ENCODE assay signal across 17 mouse cellular contexts in genomic region chr7:97766406-97767166, GRCm38 (mm10). TPM values are rescaled to one million over a fixed set of nuclear protein-coding genes. Genes with fewer than 3 reads are reported as not detected.
DNase-seq lines count a peak whose midpoint lies in the region; ATAC-seq and TF ChIP-seq lines count a peak whose summit lies in the region.
"Had no signal": no experiment of that assay in that cellular context is flagged by ENCODE, and none has a peak within 500 bp of the region (broad histone marks: within the 10 kb centered on the region; RNA-seq: fewer than 3 reads in every experiment).

No protein-coding gene starts in this region.

- 54% methylated on average over 9 of the region's 9 CpGs for WGBS in liver, embryonic 12.5 days (ENCODE audit: insufficient replicate concordance)
- WGBS in liver, embryonic 11.5 days = 63% methylated on average over 9 of the region's 9 CpGs
- WGBS in intestine, postnatal 0 days = 49% methylated on average over 9 of the region's 9 CpGs
- WGBS in stomach, embryonic 16.5 days = 62% methylated on average over 9 of the region's 9 CpGs

- no peak for DNase-seq in liver, embryonic 11.5 days (ENCODE audit: low spot score)
- no peak for DNase-seq in layer of hippocampus, postnatal 25 days (ENCODE audit: extremely low spot score in 1 of 2, low spot score in 1 of 2)
- no peak for DNase-seq in ovary, postnatal 36 days (ENCODE audit: low spot score)
- no peak for DNase-seq in adrenal gland, postnatal 4 days (ENCODE audit: low spot score in 2 of 2)
- DNase-seq: cerebellum, adult 9-10 months; gastrocnemius, postnatal 14 days; right cerebral cortex, adult 18-20 months had no signal

- H3K9ac ChIP-seq in liver, embryonic 12.5 days = no peak overlapping the region
- no peak overlapping the region for H3K9ac ChIP-seq in liver, embryonic 11.5 days (ENCODE audit: low read depth, low read length)
- H3K9ac ChIP-seq in intestine, postnatal 0 days (ENCODE audit: low read depth, low read length) = no peak overlapping the region
- no peak overlapping the region for H3K9ac ChIP-seq in stomach, embryonic 16.5 days (ENCODE audit: low read length)
- H3K9ac ChIP-seq: limb, embryonic 12.5 days had no signal

- no peaks in the 10 kb centered on the region for H3K36me3 ChIP-seq in liver, embryonic 12.5 days
- no peaks in the 10 kb centered on the region for H3K36me3 ChIP-seq in liver, embryonic 11.5 days (ENCODE audit: control insufficient read depth, insufficient read depth, low read length)
- no peaks in the 10 kb centered on the region for H3K36me3 ChIP-seq in intestine, postnatal 0 days (ENCODE audit: control insufficient read depth, insufficient read depth)
- H3K36me3 ChIP-seq in stomach, embryonic 16.5 days (ENCODE audit: control insufficient read depth, insufficient read depth, low read length) = no peaks in the 10 kb centered on the region
- H3K36me3 ChIP-seq: hindbrain, embryonic 10.5 days; limb, embryonic 12.5 days had no signal

- no peak for TF ChIP-seq POLR2A in bone marrow macrophage, adult 2 months (IDR thresholded peaks at IDR 0.05; ENCODE audit: borderline replicate concordance, low read depth, low read length)

- no peaks in the 10 kb centered on the region for H3K27me3 ChIP-seq in liver, embryonic 12.5 days (replicated peaks)
- H3K27me3 ChIP-seq in liver, embryonic 11.5 days (replicated peaks; ENCODE audit: control insufficient read depth, insufficient read depth, low read length) = no peaks in the 10 kb centered on the region
- no peaks in the 10 kb centered on the region for H3K27me3 ChIP-seq in intestine, postnatal 0 days (replicated peaks; ENCODE audit: control insufficient read depth, insufficient read depth, low read length)
- H3K27me3 ChIP-seq in stomach, embryonic 16.5 days (ENCODE audit: control insufficient read depth, insufficient read depth, low read length) = no peaks in the 10 kb centered on the region
- H3K27me3 ChIP-seq: CH12.LX; limb, embryonic 12.5 days had no signal

- H3K9me3 ChIP-seq in liver, embryonic 12.5 days (replicated peaks) = no peaks in the 10 kb centered on the region
- H3K9me3 ChIP-seq in liver, embryonic 11.5 days (ENCODE audit: control insufficient read depth, low read length) = no peaks in the 10 kb centered on the region
- H3K9me3 ChIP-seq in intestine, postnatal 0 days (ENCODE audit: control insufficient read depth) = no peaks in the 10 kb centered on the region
- H3K9me3 ChIP-seq in stomach, embryonic 16.5 days (replicated peaks; ENCODE audit: control insufficient read depth, low read length) = no peaks in the 10 kb centered on the region
- H3K9me3 ChIP-seq: hindbrain, embryonic 10.5 days; limb, embryonic 12.5 days had no signal

- 0 out of 2 replicates have a peak overlapping the region, but pooled peaks have one; percentile 10 for H3K4me2 ChIP-seq in liver, embryonic 12.5 days
- H3K4me2 ChIP-seq in liver, embryonic 11.5 days = no peak overlapping the region
- peak overlapping the region; percentile 45 for H3K4me2 ChIP-seq in intestine, postnatal 0 days (replicated peaks; ENCODE audit: low read depth)
- no peak overlapping the region for H3K4me2 ChIP-seq in stomach, embryonic 16.5 days (ENCODE audit: low read depth, low read length)
- H3K4me2 ChIP-seq: limb, embryonic 12.5 days had no signal

- no peak overlapping the region for H3K27ac ChIP-seq in liver, embryonic 12.5 days
- H3K27ac ChIP-seq in liver, embryonic 11.5 days (ENCODE audit: low read depth, low read length) = no peak overlapping the region
- peak overlapping the region; percentile 97 for H3K27ac ChIP-seq in bone marrow macrophage, adult 2 months (ENCODE audit: insufficient read depth, low read depth, low read length)
- peak overlapping the region; percentile 70 for H3K27ac ChIP-seq in intestine, postnatal 0 days (ENCODE audit: low read depth, low read length)
- H3K27ac ChIP-seq in stomach, embryonic 16.5 days (ENCODE audit: low read length) = no peak overlapping the region
- H3K27ac ChIP-seq: hindbrain, embryonic 10.5 days; limb, embryonic 12.5 days had no signal

- peaks cover 22% of the 10 kb centered on the region for H3K4me1 ChIP-seq in liver, embryonic 12.5 days
- H3K4me1 ChIP-seq in liver, embryonic 11.5 days (replicated peaks; ENCODE audit: control insufficient read depth, insufficient read depth, low read length) = 0 out of 2 replicates have a peak, but pooled peaks cover 5% of the 10 kb centered on the region
- peaks cover 36% of the 10 kb centered on the region for H3K4me1 ChIP-seq in bone marrow macrophage, adult 2 months (ENCODE audit: control insufficient read depth, insufficient read depth, low read length)
- H3K4me1 ChIP-seq in intestine, postnatal 0 days (replicated peaks; ENCODE audit: control insufficient read depth, insufficient read depth, low read length) = peaks cover 6% of the 10 kb centered on the region; the same call in 1 of the 2 replicates
- H3K4me1 ChIP-seq in stomach, embryonic 16.5 days (ENCODE audit: control insufficient read depth, insufficient read depth, low read length) = no peaks in the 10 kb centered on the region
- H3K4me1 ChIP-seq: hindbrain, embryonic 10.5 days; limb, embryonic 12.5 days had no signal

- no peak overlapping the region for H3K4me3 ChIP-seq in liver, embryonic 12.5 days
- no peak overlapping the region for H3K4me3 ChIP-seq in liver, embryonic 11.5 days (ENCODE audit: low read depth, low read length)
- H3K4me3 ChIP-seq in bone marrow macrophage, adult 2 months (ENCODE audit: insufficient read depth, low read length) = peak overlapping the region; percentile 28; the same call in 1 of the 2 replicates
- no peak overlapping the region for H3K4me3 ChIP-seq in intestine, postnatal 0 days (ENCODE audit: low read depth, low read length)
- H3K4me3 ChIP-seq in stomach, embryonic 16.5 days (replicated peaks; ENCODE audit: low read length) = no peak overlapping the region
- H3K4me3 ChIP-seq: erythroblast, embryonic 14.5 days; hindbrain, embryonic 10.5 days; limb, embryonic 12.5 days had no signal

- ATAC-seq in liver, embryonic 12.5 days = no peak
- ATAC-seq in liver, embryonic 11.5 days (replicated peaks; ENCODE audit: low FRiP score) = no peak
- ATAC-seq in intestine, postnatal 0 days = peak; percentile 74
- ATAC-seq in stomach, embryonic 16.5 days (ENCODE audit: insufficient read depth, low FRiP score) = peak; percentile 73
- ATAC-seq: forebrain, embryonic 14.5 days; inflammation-experienced regulatory T-cells, adult 6 months had no signal

- no peak for TF ChIP-seq CTCF in bone marrow macrophage, adult 2 months (IDR thresholded peaks at IDR 0.05; ENCODE audit: low read depth, low read length)
- TF ChIP-seq CTCF in intestine, postnatal 0 days (IDR thresholded peaks at IDR 0.05; ENCODE audit: low read depth) = no peak

RNA-seq across cellular contexts. Expression of gene Pak1, which starts 21.8 kb away (rescaled TPM):
- 8.5 and 8.9 TPM in 2 replicates for polyA plus RNA-seq in liver, embryonic 12.5 days (2016; fragmentation: Nextera tagmentation; extraction: Ambion mirVana)
- polyA plus RNA-seq in liver, embryonic 11.5 days (2014; fragmentation: Nextera tagmentation; extraction: Ambion mirVana) = 15.2 and 15.4 TPM in 2 replicates
- polyA plus RNA-seq in bone marrow macrophage, adult 2 months (2012; ENCODE audit: insufficient read depth, insufficient read length, missing spikeins) = 90.9 and 92.7 TPM in 2 replicates
- 28.8 and 32.9 TPM in 2 replicates for polyA plus RNA-seq in intestine, postnatal 0 days (2015; fragmentation: Nextera tagmentation; extraction: Ambion mirVana)
- polyA plus RNA-seq in stomach, embryonic 16.5 days (2015; fragmentation: Nextera tagmentation; extraction: Ambion mirVana) = 25.8 and 26.0 TPM in 2 replicates
- total RNA-seq in layer of hippocampus, postnatal 25 days (2021) = 100 to 1,000 TPM; 213 to 237 TPM
- total RNA-seq in adrenal gland, postnatal 4 days (2021) = 10 to 100 TPM; 39.8 to 46.4 TPM

RNA-seq across cellular contexts. Expression of gene Aqp11, which starts 28.5 kb away (rescaled TPM):
- 12.1 and 12.8 TPM in 2 replicates for polyA plus RNA-seq in liver, embryonic 12.5 days (2016; fragmentation: Nextera tagmentation; extraction: Ambion mirVana)
- polyA plus RNA-seq in liver, embryonic 11.5 days (2014; fragmentation: Nextera tagmentation; extraction: Ambion mirVana) = 18.9 and 19.8 TPM in 2 replicates
- 1.6 TPM in 1 of 2 replicates, not detected in the other for polyA plus RNA-seq in bone marrow macrophage, adult 2 months (2012; ENCODE audit: insufficient read depth, insufficient read length, missing spikeins)
- 167 and 184 TPM in 2 replicates for polyA plus RNA-seq in intestine, postnatal 0 days (2015; fragmentation: Nextera tagmentation; extraction: Ambion mirVana)
- 17.5 and 20.7 TPM in 2 replicates for polyA plus RNA-seq in stomach, embryonic 16.5 days (2015; fragmentation: Nextera tagmentation; extraction: Ambion mirVana)
- total RNA-seq in layer of hippocampus, postnatal 25 days (2021) = 10 to 100 TPM; 39.7 to 43.8 TPM
- total RNA-seq in adrenal gland, postnatal 4 days (2021) = 10 to 100 TPM in 1 of 2 experiments, 1 to 10 TPM in 1; 8.9 to 10.3 TPM

Comparison
In these comparisons a context has a peak if more than half of its experiments do, and no peak if none do; other contexts are left out.
1. H3K4me2 ChIP-seq: peak in liver, embryonic 12.5 days (single experiment) and intestine, postnatal 0 days (single experiment); none in liver, embryonic 11.5 days (single experiment) and stomach, embryonic 16.5 days (single experiment).
2. ATAC-seq: peak in intestine, postnatal 0 days (single experiment) and stomach, embryonic 16.5 days (single experiment); none in liver, embryonic 12.5 days (single experiment) and liver, embryonic 11.5 days (single experiment).
3. H3K27ac ChIP-seq: peak in bone marrow macrophage, adult 2 months (single experiment) and intestine, postnatal 0 days (single experiment); none in liver, embryonic 12.5 days (single experiment), liver, embryonic 11.5 days (single experiment) and stomach, embryonic 16.5 days (single experiment).